Mouse (Mus musculus) liver, adult 2 months (tissue): ENCODE results near the gene Wwox.

Experiments
- CTCF ChIP-seq: fragments of 200-500 bp; IDR thresholded peaks from 2 replicates; pipeline ENCODE4 v1.5.1; 2011; ENCODE audit warnings: low read depth, low read length, control low read depth
- POLR2A ChIP-seq: fragments of 200-500 bp; IDR thresholded peaks from 2 replicates; pipeline ENCODE4 v1.6.1; 2011; ENCODE audit warnings: low read length, control low read depth; ENCODE audit not compliant: insufficient read depth; ENCODE audit errors: extremely low read depth

- TF ChIP-seq CTCF (no peak), POLR2A (no peak)
Observed at GRCm38 (mm10) chr8:115126674-115127073, 687.2 kb downstream of the Wwox start.
